21 mouse cellular contexts compared by ENCODE assay signal in the genomic region with DNA sequence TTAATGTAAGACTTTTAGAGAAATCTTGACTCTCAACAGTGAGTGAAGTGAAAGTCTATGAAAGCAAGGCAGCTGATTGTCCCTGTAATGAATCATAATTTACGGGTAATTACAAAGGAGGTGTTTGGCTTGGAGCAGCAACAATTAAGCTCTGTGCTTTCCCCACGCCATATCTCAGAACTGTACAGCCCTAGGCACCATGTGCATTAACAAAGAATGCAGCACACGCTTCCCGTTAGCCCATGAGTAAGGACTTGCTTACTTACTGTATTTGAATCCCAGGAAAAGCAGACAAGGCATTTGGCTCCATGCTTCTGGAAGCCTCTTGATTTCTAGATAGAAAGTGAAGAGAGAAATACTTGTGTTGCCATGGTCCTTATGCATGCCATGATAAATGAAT.
DNase-seq lines count a peak whose midpoint lies in the region.
"Had no signal": no experiment of that assay in that cellular context is flagged by ENCODE, and none has a peak within 500 bp of the region (broad histone marks: within the 10 kb centered on the region; RNA-seq: fewer than 3 reads in every experiment).

No protein-coding gene starts in this region.

- H3K9me3 ChIP-seq in heart, embryonic 10.5 days: no peaks in the 10 kb centered on the region
- H3K9me3 ChIP-seq: embryonic facial prominence, embryonic 10.5 days; forebrain, embryonic 10.5 days had no signal

- H3K36me3 ChIP-seq in heart, embryonic 10.5 days: no peaks in the 10 kb centered on the region
- H3K36me3 ChIP-seq: embryonic facial prominence, embryonic 10.5 days; embryonic facial prominence, embryonic 12.5 days; forebrain, embryonic 10.5 days; forebrain, embryonic 12.5 days; G1E had no signal

- H3K27me3 ChIP-seq in heart, embryonic 10.5 days (ENCODE audit: insufficient read depth, poor library complexity, severe bottlenecking): no peaks in the 10 kb centered on the region
- H3K27me3 ChIP-seq: CH12.LX; embryonic facial prominence, embryonic 12.5 days; forebrain, embryonic 12.5 days had no signal

- 74% methylated on average over 4 of the region's 4 CpGs for WGBS in heart, embryonic 10.5 days

- peak; percentile 46 for DNase-seq in heart, embryonic 10.5 days (ENCODE audit: low spot score)
- DNase-seq in heart, postnatal 4 days: no peak
- DNase-seq in fat pad, adult 2 months (ENCODE audit: extremely low read depth, low read depth, low spot score): peak; percentile 67
- DNase-seq in layer of hippocampus, postnatal 36 days: no peak
- DNase-seq in cerebellum, postnatal 4 days (ENCODE audit: low spot score in 2 of 2): no peak
- DNase-seq: adrenal gland, adult 2 months; adrenal gland, postnatal 10 days; adrenal gland, postnatal 25 days; B cell, adult 2 months; cerebellum, adult 11 months; cerebellum, adult 18-20 months; cerebellum, adult 8-10 months; cerebellum, adult 9-11 months; cerebellum, postnatal 14 days; cerebellum, postnatal 36 days had no signal

- H3K4me1 ChIP-seq in heart, embryonic 10.5 days: no peaks in the 10 kb centered on the region
- H3K4me1 ChIP-seq: embryonic facial prominence, embryonic 10.5 days; embryonic facial prominence, embryonic 12.5 days; forebrain, embryonic 10.5 days; forebrain, embryonic 12.5 days had no signal

- H3K27ac ChIP-seq in heart, embryonic 10.5 days: no peak overlapping the region
- H3K27ac ChIP-seq: embryonic facial prominence, embryonic 10.5 days; embryonic facial prominence, embryonic 12.5 days; forebrain, embryonic 10.5 days; forebrain, embryonic 12.5 days had no signal

- no peak overlapping the region for H3K4me3 ChIP-seq in heart, embryonic 10.5 days
- H3K4me3 ChIP-seq: embryonic facial prominence, embryonic 10.5 days; embryonic facial prominence, embryonic 12.5 days; forebrain, embryonic 10.5 days; forebrain, embryonic 12.5 days had no signal

Comparison
In these comparisons a context has a peak if more than half of its experiments do, and no peak if none do; other contexts are left out.
1. DNase-seq: peak in heart, embryonic 10.5 days (single experiment) and fat pad, adult 2 months (single experiment); none in heart, postnatal 4 days (single experiment), layer of hippocampus, postnatal 36 days (0 of 2) and cerebellum, postnatal 4 days (0 of 2).